In the genomic region with DNA sequence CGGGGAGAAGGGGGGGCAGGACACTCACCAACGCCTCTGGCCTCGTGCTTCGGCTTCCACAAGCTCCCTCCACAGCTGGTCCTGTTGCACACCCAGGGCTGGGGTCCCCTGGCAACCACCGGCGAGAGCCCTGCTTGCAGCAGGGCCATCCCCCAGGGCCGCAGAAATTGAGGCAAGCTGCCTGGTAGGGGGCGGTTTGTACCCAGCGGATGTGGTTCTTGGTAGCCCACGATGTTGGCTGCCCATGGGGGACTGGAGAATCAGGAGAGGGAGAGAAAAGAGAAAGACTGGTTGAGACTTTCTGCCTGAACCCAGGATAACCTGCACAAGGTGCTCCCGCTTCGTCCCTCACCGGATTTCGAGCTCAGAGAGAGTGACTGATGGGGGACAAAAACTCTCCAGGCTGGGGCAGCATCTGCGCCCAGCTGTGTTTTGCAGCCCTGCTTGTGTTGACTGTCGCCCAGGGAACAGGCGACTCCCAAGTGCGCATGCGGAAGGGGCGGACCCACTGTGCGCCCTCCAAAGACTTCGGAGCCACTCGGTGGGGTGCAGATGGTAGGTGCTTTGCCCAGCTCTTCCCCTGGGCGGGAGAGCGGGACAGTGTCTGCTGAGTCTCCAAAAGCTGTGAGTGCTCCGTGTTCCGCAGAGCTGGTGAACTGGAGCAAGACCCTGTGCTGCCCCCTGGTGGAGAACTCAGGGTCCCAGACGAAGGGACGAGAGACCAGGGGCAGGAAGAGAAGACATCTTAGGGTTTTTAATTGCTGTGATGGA, we compare ENCODE assay signal across 8 mouse cellular contexts. TPM values are rescaled to one million over a fixed set of nuclear protein-coding genes. Genes with fewer than 3 reads are reported as not detected.
DNase-seq lines count a peak whose midpoint lies in the region; ATAC-seq lines count a peak whose summit lies in the region.

TSS of gene 2410004P03Rik (minus strand) at position 628 of the 771 bp plus-strand sequence.

- H3K9me3 ChIP-seq in embryonic facial prominence, embryonic 13.5 days, result no peaks in the 10 kb centered on the region; the same call in 1 of the 2 replicates
- no peaks in the 10 kb centered on the region for H3K9me3 ChIP-seq in heart, embryonic 10.5 days
- H3K9me3 ChIP-seq in liver, embryonic 13.5 days (replicated peaks), result no peaks in the 10 kb centered on the region
- H3K9me3 ChIP-seq in stomach, embryonic 14.5 days (ENCODE audit: control insufficient read depth, low read depth, low read length), result no peaks in the 10 kb centered on the region

- DNase-seq in A20 (ENCODE audit: low read depth, low spot score), result peak; percentile 89
- DNase-seq in adrenal gland, postnatal 4 days (ENCODE audit: low spot score in 2 of 2), result peak; percentile 63 to 70
- DNase-seq in heart, embryonic 10.5 days (ENCODE audit: low spot score), result peak; percentile 92
- peak; percentile 73 for DNase-seq in kidney, adult 9 months
- peak; percentile 65 for DNase-seq in liver, embryonic 13.5 days
- peak; percentile 67 to 81 for DNase-seq in natural killer cell, adult 2 months (ENCODE audit: low spot score in 2 of 2)

- no peaks in the 10 kb centered on the region for H3K36me3 ChIP-seq in embryonic facial prominence, embryonic 13.5 days
- H3K36me3 ChIP-seq in heart, embryonic 10.5 days, result no peaks in the 10 kb centered on the region
- H3K36me3 ChIP-seq in liver, embryonic 13.5 days, result no peaks in the 10 kb centered on the region
- H3K36me3 ChIP-seq in stomach, embryonic 14.5 days (ENCODE audit: control insufficient read depth, insufficient read depth, low read length), result no peaks in the 10 kb centered on the region

- H3K27me3 ChIP-seq in embryonic facial prominence, embryonic 13.5 days, result 0 out of 2 replicates have a peak, but pooled peaks cover 3% of the 10 kb centered on the region
- peaks cover 8% of the 10 kb centered on the region; the same call in 1 of the 2 replicates for H3K27me3 ChIP-seq in heart, embryonic 10.5 days (ENCODE audit: insufficient read depth, poor library complexity, severe bottlenecking)
- no peaks in the 10 kb centered on the region for H3K27me3 ChIP-seq in liver, embryonic 13.5 days
- H3K27me3 ChIP-seq in stomach, embryonic 14.5 days (ENCODE audit: control insufficient read depth, insufficient read depth, low read length), result no peaks in the 10 kb centered on the region

- ATAC-seq in embryonic facial prominence, embryonic 13.5 days (ENCODE audit: insufficient number of reproducible peaks, insufficient read depth, low FRiP score, low TSS enrichment, low read depth), result peak; percentile 57; the same call in 1 of the 2 replicates
- ATAC-seq in liver, embryonic 13.5 days (ENCODE audit: low read depth), result peak; percentile 57
- peak; percentile 57; the same call in 1 of the 2 replicates for ATAC-seq in stomach, embryonic 14.5 days (ENCODE audit: insufficient number of reproducible peaks, insufficient read depth, low FRiP score, low read depth)

- peak within 1 kb of the TSS; percentile 73 for H3K4me2 ChIP-seq in embryonic facial prominence, embryonic 13.5 days
- H3K4me2 ChIP-seq in liver, embryonic 13.5 days, result peak within 1 kb of the TSS; percentile 64
- H3K4me2 ChIP-seq in stomach, embryonic 14.5 days (replicated peaks; ENCODE audit: low read depth, low read length), result peak within 1 kb of the TSS; percentile 54

- H3K27ac ChIP-seq in embryonic facial prominence, embryonic 13.5 days, result no peak within 1 kb of the TSS
- H3K27ac ChIP-seq in heart, embryonic 10.5 days, result peak within 1 kb of the TSS; percentile 39; the same call in 1 of the 2 replicates
- no peak within 1 kb of the TSS for H3K27ac ChIP-seq in liver, embryonic 13.5 days
- no peak within 1 kb of the TSS for H3K27ac ChIP-seq in stomach, embryonic 14.5 days (ENCODE audit: low read length)

- peak within 1 kb of the TSS; percentile 47 for H3K4me3 ChIP-seq in embryonic facial prominence, embryonic 13.5 days
- peak within 1 kb of the TSS; percentile 61 for H3K4me3 ChIP-seq in heart, embryonic 10.5 days
- peak within 1 kb of the TSS; percentile 51 for H3K4me3 ChIP-seq in liver, embryonic 13.5 days (replicated peaks)
- peak within 1 kb of the TSS; percentile 38 for H3K4me3 ChIP-seq in stomach, embryonic 14.5 days (ENCODE audit: low read depth, low read length)

- peaks cover 8% of the 10 kb centered on the region for H3K4me1 ChIP-seq in embryonic facial prominence, embryonic 13.5 days
- H3K4me1 ChIP-seq in heart, embryonic 10.5 days, result peaks cover 11% of the 10 kb centered on the region
- peaks cover 7% of the 10 kb centered on the region for H3K4me1 ChIP-seq in liver, embryonic 13.5 days (replicated peaks)
- peaks cover 4% of the 10 kb centered on the region; the same call in 1 of the 2 replicates for H3K4me1 ChIP-seq in stomach, embryonic 14.5 days (ENCODE audit: control insufficient read depth, insufficient read depth, low read length)

- H3K9ac ChIP-seq in embryonic facial prominence, embryonic 13.5 days, result peak within 1 kb of the TSS; percentile 69
- peak within 1 kb of the TSS; percentile 34; the same call in 1 of the 2 replicates for H3K9ac ChIP-seq in liver, embryonic 13.5 days
- H3K9ac ChIP-seq in stomach, embryonic 14.5 days (replicated peaks; ENCODE audit: low read depth, low read length), result no peak within 1 kb of the TSS

- WGBS in embryonic facial prominence, embryonic 13.5 days, result 7% methylated on average over 29 of the region's 29 CpGs
- WGBS in heart, embryonic 10.5 days, result 6% methylated on average over 29 of the region's 29 CpGs
- WGBS in liver, embryonic 13.5 days (ENCODE audit: insufficient replicate concordance), result 7% methylated on average over 29 of the region's 29 CpGs
- WGBS in stomach, embryonic 14.5 days, result 8% methylated on average over 29 of the region's 29 CpGs

RNA-seq across cellular contexts. Expression of gene 2410004P03Rik, which starts in this region (rescaled TPM):
- total RNA-seq in adrenal gland, postnatal 4 days (2021), result not detected
- 1.6 and 1.9 TPM in 2 replicates for polyA plus RNA-seq in embryonic facial prominence, embryonic 13.5 days (2015; fragmentation: Nextera tagmentation; extraction: Ambion mirVana)
- polyA plus RNA-seq in heart, embryonic 10.5 days (2016; fragmentation: Nextera tagmentation; extraction: Ambion mirVana), result 0.18 and 0.19 TPM in 2 replicates
- 0.14 and 0.16 TPM in 2 replicates for polyA plus RNA-seq in liver, embryonic 13.5 days (2015; fragmentation: Nextera tagmentation; extraction: Ambion mirVana)
- 0.18 and 0.26 TPM in 2 replicates for polyA plus RNA-seq in stomach, embryonic 14.5 days (2014; fragmentation: Nextera tagmentation; extraction: Ambion mirVana)

Comparison
In these comparisons a context has a peak if more than half of its experiments do, and no peak if none do; other contexts are left out.
1. Peak in DNase-seq in adrenal gland, postnatal 4 days; RNA of the gene not detected or under 1 TPM.
2. Peak in DNase-seq, H3K4me3 ChIP-seq and H3K27ac ChIP-seq in heart, embryonic 10.5 days; RNA of the gene not detected or under 1 TPM.
3. Peak in DNase-seq, ATAC-seq, H3K4me3 ChIP-seq, H3K9ac ChIP-seq and H3K4me2 ChIP-seq in liver, embryonic 13.5 days; RNA of the gene not detected or under 1 TPM.
4. Peak in ATAC-seq, H3K4me3 ChIP-seq and H3K4me2 ChIP-seq in stomach, embryonic 14.5 days; RNA of the gene not detected or under 1 TPM.